Mouse (Mus musculus): Measurements from ENCODE around the gene Slc5a3.

- TF ChIP-seq POLR2A (IDR thresholded peaks at IDR 0.05; ENCODE audit: insufficient read depth, low read depth, low read length), result no peak
- no peak for TF ChIP-seq CTCF (IDR thresholded peaks at IDR 0.05)
These were observed 810 bp downstream of the Slc5a3 start for GRCm38 (mm10) chr16:92058644-92059620.
